Mouse (Mus musculus): ENCODE measurements around the gene Hist1h2ah. TPM values are rescaled to one million over a fixed set of nuclear protein-coding genes. Genes with fewer than 3 reads are reported as not detected.

The Hist1h2ah gene
- polyA plus RNA-seq, 1 experiment = 248 TPM

DNA sequence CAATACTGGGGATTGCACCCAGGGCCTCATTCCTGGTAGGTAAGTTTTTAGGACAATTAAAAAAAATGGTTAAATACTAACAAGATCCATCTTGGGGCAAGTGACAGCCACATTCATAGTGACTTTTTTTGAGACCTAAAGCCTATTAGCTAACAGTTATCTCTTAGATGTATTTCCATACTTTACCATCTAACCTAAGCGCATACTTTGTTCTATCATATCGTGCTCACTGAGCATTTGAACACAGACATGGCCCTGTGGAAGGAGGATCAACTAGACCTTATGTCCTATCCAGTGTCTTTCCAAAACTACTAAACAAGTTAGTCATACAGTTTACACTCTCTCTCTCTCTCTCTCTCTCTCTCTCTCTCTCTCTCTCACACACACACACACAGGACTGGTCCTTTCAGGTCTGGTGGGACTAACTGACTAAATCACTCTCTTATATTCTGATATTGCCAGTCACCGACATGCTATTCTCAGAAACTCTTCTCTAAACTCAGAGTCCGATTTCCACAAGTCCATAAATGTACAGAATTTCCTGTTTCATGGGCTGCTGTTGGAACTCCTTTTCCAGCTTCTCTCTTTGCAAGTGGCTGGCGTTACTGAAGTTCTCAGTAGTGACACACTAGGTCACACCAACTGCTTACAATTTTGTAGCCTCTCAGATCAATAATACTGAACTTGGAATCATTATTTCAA is 1.5 kb downstream of the Hist1h2ah start:
- Histone ChIP-seq H3K4me3 (ENCODE audit: control insufficient read depth, insufficient read depth, low read length) (no peak overlapping the region), H3K27me3 (ENCODE audit: control insufficient read depth, insufficient read depth, low read length) (no peaks in the 10 kb centered on the region), H3K4me1 (replicated peaks; ENCODE audit: control insufficient read depth, insufficient read depth, low read length) (peaks cover 6% of the 10 kb centered on the region), H3K36me3 (ENCODE audit: control insufficient read depth, insufficient read depth, low read length) (no peaks in the 10 kb centered on the region), H3K27ac (ENCODE audit: control insufficient read depth, insufficient read depth, low read length) (no peak overlapping the region)
- no peak for DNase-seq
- 67% methylated on average over 5 of the region's 5 CpGs for WGBS
- TF ChIP-seq CTCF (IDR thresholded peaks at IDR 0.05; ENCODE audit: borderline replicate concordance, control insufficient read depth, extremely low read depth, insufficient read depth, low read length, poor library complexity) (no peak), POLR2A (IDR thresholded peaks at IDR 0.05; ENCODE audit: control insufficient read depth, extremely low read depth, insufficient read depth, low read length, poor library complexity) (no peak)

DNA sequence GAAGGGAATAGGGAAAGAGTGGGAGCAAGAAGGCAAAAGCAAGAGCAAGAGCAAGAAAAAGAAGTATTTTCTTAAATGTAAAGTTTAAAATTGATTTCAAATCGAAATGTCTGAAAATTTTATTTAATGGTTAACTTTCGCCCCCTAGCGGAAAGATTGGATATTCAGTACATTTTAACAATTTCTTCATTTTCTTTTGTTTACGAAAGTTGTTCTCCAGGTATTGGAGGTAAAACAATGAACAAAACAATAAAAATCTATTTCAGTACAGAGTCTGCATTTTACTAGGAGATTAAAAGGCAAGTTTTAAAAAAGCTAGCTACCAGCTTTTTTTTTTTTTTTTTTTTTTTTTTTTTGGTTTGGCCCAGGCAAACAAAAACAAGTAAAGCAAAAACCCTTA is 4.9 kb downstream of the Hist1h2ah start:
- DNase-seq = no peak
- Histone ChIP-seq H3K36me3 (ENCODE audit: control insufficient read depth, insufficient read depth, low read length) (no peaks in the 10 kb centered on the region), H3K4me1 (replicated peaks; ENCODE audit: control insufficient read depth, insufficient read depth, low read length) (peaks cover 5% of the 10 kb centered on the region), H3K27me3 (ENCODE audit: control insufficient read depth, insufficient read depth, low read length) (no peaks in the 10 kb centered on the region), H3K27ac (ENCODE audit: control insufficient read depth, insufficient read depth, low read length) (no peak overlapping the region), H3K4me3 (ENCODE audit: control insufficient read depth, insufficient read depth, low read length) (no peak overlapping the region)
- TF ChIP-seq POLR2A (IDR thresholded peaks at IDR 0.05; ENCODE audit: control insufficient read depth, extremely low read depth, insufficient read depth, low read length, poor library complexity) (no peak), CTCF (IDR thresholded peaks at IDR 0.05; ENCODE audit: borderline replicate concordance, control insufficient read depth, extremely low read depth, insufficient read depth, low read length, poor library complexity) (no peak)
- 9% methylated on average over 4 of the region's 4 CpGs for WGBS

GRCm38 (mm10) chr13:22029928-22030327 is 5.4 kb downstream of the Hist1h2ah start:
- no peaks in the 10 kb centered on the region for H3K27me3 ChIP-seq (ENCODE audit: control insufficient read depth, insufficient read depth, low read length)
- no peak for DNase-seq
- peaks cover 5% of the 10 kb centered on the region for H3K4me1 ChIP-seq (replicated peaks; ENCODE audit: control insufficient read depth, insufficient read depth, low read length)
- H3K36me3 ChIP-seq (ENCODE audit: control insufficient read depth, insufficient read depth, low read length) = no peaks in the 10 kb centered on the region
- TF ChIP-seq CTCF (IDR thresholded peaks at IDR 0.05; ENCODE audit: borderline replicate concordance, control insufficient read depth, extremely low read depth, insufficient read depth, low read length, poor library complexity) (no peak), POLR2A (IDR thresholded peaks at IDR 0.05; ENCODE audit: control insufficient read depth, extremely low read depth, insufficient read depth, low read length, poor library complexity) (no peak)
- no peak overlapping the region for H3K4me3 ChIP-seq (ENCODE audit: control insufficient read depth, insufficient read depth, low read length)
- 89% methylated on average over 8 of the region's 8 CpGs for WGBS
- no peak overlapping the region for H3K27ac ChIP-seq (ENCODE audit: control insufficient read depth, insufficient read depth, low read length)

DNA sequence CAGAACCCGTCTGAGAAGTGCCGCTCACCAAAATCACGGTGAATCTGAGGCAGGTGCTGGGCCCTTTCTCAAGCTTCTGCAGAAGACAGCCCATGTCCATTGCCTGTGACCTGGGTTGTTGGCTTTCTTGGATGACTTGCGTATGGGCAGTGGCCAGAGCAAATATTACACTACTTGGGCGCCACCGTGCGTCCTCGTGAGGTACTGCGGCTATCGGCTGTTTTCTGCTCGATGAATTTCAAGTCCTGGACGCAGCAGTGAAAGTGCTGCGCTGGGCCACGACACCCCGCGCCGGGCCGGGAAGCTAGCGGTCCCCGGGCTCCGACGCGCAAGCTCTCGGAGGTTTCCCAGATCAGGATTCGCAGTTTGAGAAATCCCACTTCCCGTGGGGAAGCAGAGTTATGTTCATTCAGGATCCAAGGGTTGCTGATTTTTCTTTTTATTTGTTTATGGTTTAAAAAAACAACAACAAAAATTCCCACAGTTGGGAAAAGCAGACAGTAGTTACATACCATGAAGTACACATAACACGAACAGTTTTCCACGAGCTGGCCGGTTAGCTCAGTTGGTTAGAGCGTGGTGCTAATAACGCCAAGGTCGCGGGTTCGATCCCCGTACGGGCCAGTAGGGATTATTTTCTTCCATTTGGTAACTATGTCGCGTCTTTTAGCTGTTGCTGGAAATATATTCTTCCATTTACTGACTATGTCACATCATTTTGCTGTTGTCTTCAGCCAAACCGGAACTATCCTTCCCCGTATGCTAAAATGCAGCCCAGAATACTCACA is 6.5 kb downstream of the Hist1h2ah start:
- Histone ChIP-seq H3K36me3 (ENCODE audit: control insufficient read depth, insufficient read depth, low read length) (no peaks in the 10 kb centered on the region), H3K4me3 (ENCODE audit: control insufficient read depth, insufficient read depth, low read length) (peak overlapping the region; percentile 58), H3K4me1 (replicated peaks; ENCODE audit: control insufficient read depth, insufficient read depth, low read length) (peaks cover 5% of the 10 kb centered on the region), H3K27me3 (ENCODE audit: control insufficient read depth, insufficient read depth, low read length) (no peaks in the 10 kb centered on the region), H3K27ac (ENCODE audit: control insufficient read depth, insufficient read depth, low read length) (peak overlapping the region; percentile 17; the same call in 1 of the 2 replicates)
- WGBS = 2% methylated on average over 40 of the region's 40 CpGs
- peak; percentile 89 for DNase-seq
- TF ChIP-seq POLR2A (IDR thresholded peaks at IDR 0.05; ENCODE audit: control insufficient read depth, extremely low read depth, insufficient read depth, low read length, poor library complexity) (no peak), CTCF (IDR thresholded peaks at IDR 0.05; ENCODE audit: borderline replicate concordance, control insufficient read depth, extremely low read depth, insufficient read depth, low read length, poor library complexity) (peak; percentile 96)

- WGBS = 4% methylated on average over 35 of the region's 35 CpGs
- H3K27ac ChIP-seq (ENCODE audit: control insufficient read depth, insufficient read depth, low read length) = no peak overlapping the region
- peak; percentile 81 for DNase-seq
- TF ChIP-seq CTCF (IDR thresholded peaks at IDR 0.05; ENCODE audit: borderline replicate concordance, control insufficient read depth, extremely low read depth, insufficient read depth, low read length, poor library complexity) (no peak), POLR2A (IDR thresholded peaks at IDR 0.05; ENCODE audit: control insufficient read depth, extremely low read depth, insufficient read depth, low read length, poor library complexity) (no peak)
- H3K4me1 ChIP-seq (replicated peaks; ENCODE audit: control insufficient read depth, insufficient read depth, low read length) = peaks cover 5% of the 10 kb centered on the region
- H3K36me3 ChIP-seq (ENCODE audit: control insufficient read depth, insufficient read depth, low read length) = no peaks in the 10 kb centered on the region
- no peaks in the 10 kb centered on the region for H3K27me3 ChIP-seq (ENCODE audit: control insufficient read depth, insufficient read depth, low read length)
- peak overlapping the region; percentile 43 for H3K4me3 ChIP-seq (ENCODE audit: control insufficient read depth, insufficient read depth, low read length)
Observed at GRCm38 (mm10) chr13:22026058-22027031, 9.0 kb downstream of the Hist1h2ah start.

DNA sequence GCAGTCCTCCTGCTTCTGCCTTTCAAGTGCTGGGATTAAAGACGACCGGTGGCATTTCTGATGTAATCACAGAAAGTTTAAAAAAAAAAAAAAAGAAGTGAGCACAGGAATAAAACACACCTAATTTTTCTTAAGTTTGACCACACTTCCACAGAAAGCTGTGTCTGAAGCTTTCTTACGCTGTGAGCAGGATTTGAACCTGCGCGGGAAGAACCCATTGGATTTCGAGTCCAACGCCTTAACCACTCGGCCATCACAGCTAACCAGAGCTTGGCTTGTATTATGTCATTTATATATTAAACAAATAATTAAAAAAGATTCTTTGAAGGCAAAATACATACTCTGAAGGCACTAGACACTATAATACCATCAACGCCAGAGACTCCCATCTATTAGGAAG is 13.1 kb downstream of the Hist1h2ah start:
- H3K4me3 ChIP-seq (ENCODE audit: control insufficient read depth, insufficient read depth, low read length) = peak overlapping the region; percentile 47
- no peaks in the 10 kb centered on the region for H3K36me3 ChIP-seq (ENCODE audit: control insufficient read depth, insufficient read depth, low read length)
- H3K4me1 ChIP-seq (replicated peaks; ENCODE audit: control insufficient read depth, insufficient read depth, low read length) = peaks cover 6% of the 10 kb centered on the region
- DNase-seq = peak; percentile 75
- H3K27me3 ChIP-seq (ENCODE audit: control insufficient read depth, insufficient read depth, low read length) = no peaks in the 10 kb centered on the region
- H3K27ac ChIP-seq (ENCODE audit: control insufficient read depth, insufficient read depth, low read length) = no peak overlapping the region
- TF ChIP-seq POLR2A (IDR thresholded peaks at IDR 0.05; ENCODE audit: control insufficient read depth, extremely low read depth, insufficient read depth, low read length, poor library complexity) (no peak), CTCF (IDR thresholded peaks at IDR 0.05; ENCODE audit: borderline replicate concordance, control insufficient read depth, extremely low read depth, insufficient read depth, low read length, poor library complexity) (no peak)
- WGBS = under 1% methylated on average over 9 of the region's 9 CpGs

Data from thymus, adult 2 months (tissue).